Mouse (Mus musculus): Measurements from ENCODE around the gene Nsmce3. TPM values are rescaled to one million over a fixed set of nuclear protein-coding genes. Genes with fewer than 3 reads are reported as not detected.

Nsmce3 gene
- polyA plus RNA-seq (2014; fragmentation: Illumina TruSeq; extraction: RNeasy Lipid Tissue Mini Kit (QIAGEN cat#74804); ENCODE audit: low read depth, low replicate concordance) = 3.4 TPM

GRCm38 (mm10) chr7:64872743-64873241 lies at the start of gene Nsmce3:
Nsmce3 (minus strand) TSS chr7:64872997.

